17 mouse cellular contexts compared by ENCODE assay signal in the genomic region with DNA sequence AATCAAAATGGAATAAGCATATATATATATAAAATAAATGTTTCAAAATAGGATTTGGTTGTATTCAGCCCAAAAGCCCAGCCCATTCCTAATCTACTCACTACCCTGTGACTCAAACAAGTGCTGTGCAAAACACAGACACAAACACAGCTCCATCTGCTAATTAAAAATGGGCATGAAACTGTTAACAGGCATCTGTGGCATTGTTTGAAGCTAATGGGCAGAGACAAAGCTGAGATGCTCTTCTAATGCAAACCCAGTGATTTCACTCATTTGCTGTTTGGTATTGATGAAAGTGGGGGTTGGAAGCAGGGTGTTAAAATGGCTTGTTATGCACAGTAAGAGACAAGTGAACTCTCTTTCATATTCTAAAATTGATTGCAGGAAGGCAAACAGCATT. TPM values are rescaled to one million over a fixed set of nuclear protein-coding genes. Genes with fewer than 3 reads are reported as not detected.
A peak's percentile ranks its signal among the peaks of the same experiment; 100 is the strongest.
DNase-seq lines count a peak whose midpoint lies in the region; ATAC-seq and TF ChIP-seq lines count a peak whose summit lies in the region.
"Had no signal": no experiment of that assay in that cellular context is flagged by ENCODE, and none has a peak within 500 bp of the region (broad histone marks: within the 10 kb centered on the region; RNA-seq: fewer than 3 reads in every experiment).

No protein-coding gene starts in this region.

- no peaks in the 10 kb centered on the region for H3K36me3 ChIP-seq in E14TG2a.4 (ENCODE audit: insufficient read depth, low read length)
- peaks cover 16% of the 10 kb centered on the region for H3K36me3 ChIP-seq in liver, embryonic 14.5 days (replicated peaks; ENCODE audit: control insufficient read depth, insufficient read depth, low read depth)
- H3K36me3 ChIP-seq: heart, embryonic 15.5 days; limb, embryonic 12.5 days had no signal

- no peak overlapping the region for H3K4me3 ChIP-seq in layer of hippocampus, adult 2 months
- 0 out of 2 replicates have a peak overlapping the region, but pooled peaks have one; percentile 10 for H3K4me3 ChIP-seq in E14TG2a.4 (replicated peaks; ENCODE audit: low read length)
- peak overlapping the region; percentile 47 to 52 for H3K4me3 ChIP-seq in liver, embryonic 14.5 days (ENCODE audit: insufficient read depth in 1 of 2, low read depth in 2 of 2, low read length in 2 of 2)
- H3K4me3 ChIP-seq: heart, embryonic 15.5 days; kidney, embryonic 15.5 days; left cerebral cortex, adult 2 months; limb, embryonic 12.5 days; myocyte had no signal

- peak overlapping the region; percentile 84 for H3K27ac ChIP-seq in layer of hippocampus, adult 2 months
- peak overlapping the region; percentile 32 for H3K27ac ChIP-seq in liver, embryonic 14.5 days
- H3K27ac ChIP-seq: heart, embryonic 15.5 days; kidney, embryonic 15.5 days; left cerebral cortex, adult 2 months; limb, embryonic 12.5 days had no signal

- H3K27me3 ChIP-seq in E14TG2a.4 (ENCODE audit: insufficient read depth, low read length), result peaks cover 6% of the 10 kb centered on the region
- no peaks in the 10 kb centered on the region for H3K27me3 ChIP-seq in liver, embryonic 14.5 days (ENCODE audit: control insufficient read depth, insufficient read depth, low read length)
- H3K27me3 ChIP-seq: heart, embryonic 15.5 days; kidney, embryonic 15.5 days; limb, embryonic 12.5 days had no signal

- H3K4me2 ChIP-seq in liver, embryonic 14.5 days (ENCODE audit: low read depth), result peak overlapping the region; percentile 74
- H3K4me2 ChIP-seq: heart, embryonic 15.5 days; kidney, embryonic 15.5 days; limb, embryonic 12.5 days had no signal

- H3K9ac ChIP-seq in liver, embryonic 14.5 days (replicated peaks), result peak overlapping the region; percentile 52
- H3K9ac ChIP-seq: heart, embryonic 15.5 days; kidney, embryonic 15.5 days; limb, embryonic 12.5 days had no signal

- no peaks in the 10 kb centered on the region for H3K9me3 ChIP-seq in E14TG2a.4 (ENCODE audit: low read length)
- H3K9me3 ChIP-seq in liver, embryonic 14.5 days (ENCODE audit: control insufficient read depth, low read length), result no peaks in the 10 kb centered on the region
- H3K9me3 ChIP-seq: heart, embryonic 15.5 days; kidney, embryonic 15.5 days; limb, embryonic 12.5 days had no signal

- no peak for ATAC-seq in liver, embryonic 14.5 days (ENCODE audit: insufficient read depth)

- TF ChIP-seq EP300 in liver, embryonic 14.5 days (IDR thresholded peaks at IDR 0.05; ENCODE audit: low read depth), result no peak

- no peak for TF ChIP-seq CTCF in layer of hippocampus, adult 2 months (conservative IDR thresholded peaks at IDR 0.05)
- TF ChIP-seq CTCF in E14TG2a.4 (conservative IDR thresholded peaks at IDR 0.05; ENCODE audit: low read length), result no peak
- no peak for TF ChIP-seq CTCF in liver, embryonic 14.5 days (IDR thresholded peaks at IDR 0.05; ENCODE audit: low read depth)

- peak in 1 of 2 experiments; percentile 34 for DNase-seq in layer of hippocampus, adult 2 months (ENCODE audit: low spot score in 2 of 2)
- no peak for DNase-seq in layer of hippocampus, adult 8-10 months (ENCODE audit: low spot score in 2 of 2)
- peak; percentile 52 for DNase-seq in Muller cell, postnatal 12 days (ENCODE audit: inconsistent ontology term)
- no peak for DNase-seq in liver, embryonic 14.5 days (ENCODE audit: low read depth in 3 of 3, low spot score in 3 of 3)
- DNase-seq in ovary, postnatal 14 days (ENCODE audit: low spot score), result no peak
- DNase-seq in kidney, adult 18-20 months, result no peak
- DNase-seq: adrenal gland, postnatal 14 days; cerebellum, adult 9-10 months; embryo, embryonic 11 days; heart, adult 18-20 months; right cerebral cortex, postnatal 4 days had no signal

- H3K4me1 ChIP-seq in E14TG2a.4 (replicated peaks; ENCODE audit: low read depth, low read length), result peaks cover 54% of the 10 kb centered on the region
- peaks cover 75 to 79% of the 10 kb centered on the region in 2 experiments for H3K4me1 ChIP-seq in liver, embryonic 14.5 days (replicated peaks; ENCODE audit: control insufficient read depth in 2 of 2, insufficient read depth in 2 of 2, low read length in 1 of 2)

RNA-seq across cellular contexts. Expression of gene Rab8b, which starts 7.2 kb away (rescaled TPM):
- 10 to 100 TPM; 46.1 to 47.1 TPM for total RNA-seq in layer of hippocampus, adult 2 months (2021)
- 10 to 100 TPM; 37.9 to 58.3 (median 47.4) TPM for total RNA-seq in layer of hippocampus, adult 8-10 months (2022)
- 15.1 and 20.6 TPM in 2 replicates for polyA plus RNA-seq in liver, embryonic 14.5 days (2012; rRNA removed)
- polyA plus RNA-seq in liver, embryonic 14.5 days (2014; fragmentation: Nextera tagmentation; extraction: Ambion mirVana), result 17.9 and 18.3 TPM in 2 replicates

RNA-seq across cellular contexts. Expression of gene Rps27l, which starts 33.6 kb away (rescaled TPM):
- total RNA-seq in layer of hippocampus, adult 2 months (2021), result 10 to 100 TPM; 32.8 to 38.4 TPM
- 10 to 100 TPM; 38.7 to 48.0 (median 44.1) TPM for total RNA-seq in layer of hippocampus, adult 8-10 months (2022)
- 176 and 238 TPM in 2 replicates for polyA plus RNA-seq in liver, embryonic 14.5 days (2012; rRNA removed)
- polyA plus RNA-seq in liver, embryonic 14.5 days (2014; fragmentation: Nextera tagmentation; extraction: Ambion mirVana), result 612 and 652 TPM in 2 replicates
